Mouse (Mus musculus) forebrain, postnatal 0 days (tissue): ENCODE results near the gene Tuba1b. TPM values are rescaled to one million over a fixed set of nuclear protein-coding genes. Genes with fewer than 3 reads are reported as not detected.
A peak's percentile ranks its signal among the peaks of the same experiment; 100 is the strongest.
"Not testable (repeated sequence)": the region's sequence is repeated elsewhere in the genome, so short reads cannot be mapped to it uniquely, and the experiment has no call there.

Experiments used
- ATAC-seq: fragments of 200-750 bp; cut with Nextera tagmentation; 2 replicates; pipeline ENCODE4 v1.8.0; 2017; ENCODE audit warnings: mild to moderate bottlenecking, moderate library complexity
- DNase-seq: peaks from one replicate; pipeline ENCODE4 v3.0.0-alpha.2; 2015
- H3K27ac ChIP-seq: fragments of 300-500 bp; sonication (generic); 2 replicates; pipeline ENCODE4 v1.5.1; 2014; ENCODE audit warnings: low read depth, mild to moderate bottlenecking, antibody characterized with exemption, low read length, moderate library complexity, mixed read lengths
- H3K27me3 ChIP-seq: fragments of 300-500 bp; sonication (generic); 2 replicates; pipeline ENCODE4 v1.6.1; 2014; ENCODE audit warnings: mild to moderate bottlenecking, low read length, mixed read lengths; ENCODE audit not compliant: insufficient read depth
- H3K36me3 ChIP-seq: fragments of 300-500 bp; sonication (generic); 2 replicates; pipeline ENCODE4 v1.6.1; 2014; ENCODE audit warnings: mild to moderate bottlenecking, moderate library complexity; ENCODE audit not compliant: insufficient read depth
- H3K4me1 ChIP-seq: fragments of 300-500 bp; sonication (generic); 2 replicates; pipeline ENCODE4 v1.6.1; 2014; ENCODE audit warnings: antibody characterized with exemption; ENCODE audit not compliant: insufficient read depth
- H3K4me2 ChIP-seq: fragments of 300-500 bp; sonication (generic); 2 replicates; pipeline ENCODE4 v1.6.1; 2014; ENCODE audit warnings: low read depth, mild to moderate bottlenecking, moderate library complexity
- H3K4me3 ChIP-seq: fragments of 300-500 bp; sonication (generic); 2 replicates; pipeline ENCODE4 v1.5.1; 2014; ENCODE audit warnings: low read depth, low read length, mixed read lengths
- H3K9ac ChIP-seq: fragments of 300-500 bp; sonication (generic); 2 replicates; pipeline ENCODE4 v1.6.1; 2014; ENCODE audit warnings: mild to moderate bottlenecking
- H3K9me3 ChIP-seq: fragments of 300-500 bp; sonication (generic); 2 replicates; pipeline ENCODE4 v1.6.1; 2016; ENCODE audit warnings: low read length
- CTCF ChIP-seq: sonication (generic); IDR thresholded peaks from 2 replicates; pipeline ENCODE4 v1.5.1; 2016; ENCODE audit warnings: antibody characterized with exemption, control low read depth, low read depth
- WGBS: fragments of 180-500 bp; shearing (Covaris S2); extraction: QIAGEN DNeasy Blood & Tissue Kit; methylation state at CpG from one replicate; pipeline ENCODE4 v1.1.7; 2014; 5-methylcytosine and 5-hydroxymethylcytosine counted together
- polyA plus RNA-seq: library from polyadenylated mRNA; unstranded; fragments of >200 nt; fragmentation: Nextera tagmentation; extraction: Ambion mirVana; gene quantifications from 2 replicates; pipeline ENCODE4 v1.2.1, GENCODE M21; 2015
- total RNA-seq: library from RNA; depleted of rRNA; stranded (reverse); fragments of >200 nt; gene quantifications from 2 replicates; pipeline ENCODE4 v1.2.3, GENCODE M21; 2014

Tuba1b gene
- total and polyA plus RNA-seq, 2 experiments from 2014 or later, result 1,265 to 1,958 TPM

- TF ChIP-seq CTCF, result no peak
- WGBS, result 43% methylated on average over 21 of the region's 21 CpGs
- H3K27me3 ChIP-seq, result no peaks in the 10 kb centered on the region
- H3K9me3 ChIP-seq, result no peaks in the 10 kb centered on the region
- peaks cover 20% of the 10 kb centered on the region for H3K4me1 ChIP-seq
- H3K4me3 ChIP-seq, result no peak overlapping the region
- peak overlapping the region; percentile 31 for H3K4me2 ChIP-seq
- ATAC-seq (no peak), DNase-seq (no peak)
- peak overlapping the region; percentile 81 for H3K27ac ChIP-seq
- H3K9ac ChIP-seq, result peak overlapping the region; percentile 22; the same call in 1 of the 2 replicates
- H3K36me3 ChIP-seq, result no peaks in the 10 kb centered on the region
These were observed 42.7 kb upstream of the Tuba1b start for GRCm38 (mm10) chr15:98976763-98977758.

GRCm38 (mm10) chr15:98973015-98973614, 38.8 kb upstream of the Tuba1b start:
- Histone ChIP-seq H3K4me1 (peaks cover 46% of the 10 kb centered on the region), H3K4me3 (no peak overlapping the region), H3K27ac (peak overlapping the region; percentile 23), H3K9me3 (no peaks in the 10 kb centered on the region), H3K4me2 (no peak overlapping the region), H3K36me3 (no peaks in the 10 kb centered on the region), H3K27me3 (no peaks in the 10 kb centered on the region), H3K9ac (no peak overlapping the region)
- no peak for ATAC-seq
- no peak for DNase-seq
- TF ChIP-seq CTCF, result no peak
- 79% methylated on average over 9 of the region's 9 CpGs for WGBS

- H3K9me3 ChIP-seq, H3K36me3 ChIP-seq, H3K27me3 ChIP-seq: not testable (repeated sequence)
- DNase-seq, result peak; percentile 77
- H3K4me1 ChIP-seq, result peaks cover 36% of the 10 kb centered on the region
- ATAC-seq, result peak; percentile 67
- H3K4me3 ChIP-seq, result peak overlapping the region; percentile 16
- peak overlapping the region; percentile 98 for H3K27ac ChIP-seq
- H3K9ac ChIP-seq, result peak overlapping the region; percentile 61
- 45% methylated on average over 15 of the region's 15 CpGs for WGBS
- H3K4me2 ChIP-seq, result peak overlapping the region; percentile 43
These were observed 37.4 kb upstream of the Tuba1b start for GRCm38 (mm10) chr15:98971576-98972320.

- Histone ChIP-seq H3K9me3 (no peaks in the 10 kb centered on the region), H3K36me3 (no peaks in the 10 kb centered on the region), H3K27ac (peak overlapping the region; percentile 98), H3K4me3 (peak overlapping the region; percentile 16), H3K4me2 (peak overlapping the region; percentile 43), H3K4me1 (peaks cover 41% of the 10 kb centered on the region), H3K9ac (peak overlapping the region; percentile 61), H3K27me3 (no peaks in the 10 kb centered on the region)
- DNase-seq (peak; percentile 92), ATAC-seq (peak; percentile 94)
- TF ChIP-seq CTCF, result 0 out of 2 replicates have a peak, but pooled peaks have one; percentile 15
- 5% methylated on average over 4 of the region's 4 CpGs for WGBS
These were observed 36.7 kb upstream of the Tuba1b start for GRCm38 (mm10) chr15:98971111-98971510.

GRCm38 (mm10) chr15:98969372-98970101, 35.2 kb upstream of the Tuba1b start:
- no peaks in the 10 kb centered on the region for H3K36me3 ChIP-seq
- peak overlapping the region; percentile 98 for H3K27ac ChIP-seq
- no peaks in the 10 kb centered on the region for H3K9me3 ChIP-seq
- H3K4me1 ChIP-seq, result peaks cover 43% of the 10 kb centered on the region
- H3K4me2 ChIP-seq, result peak overlapping the region; percentile 33
- 1% methylated on average over 16 of the region's 16 CpGs for WGBS
- TF ChIP-seq CTCF, result no peak
- H3K27me3 ChIP-seq, result no peaks in the 10 kb centered on the region
- DNase-seq (peak; percentile 69), ATAC-seq (no peak)
- no peak overlapping the region for H3K4me3 ChIP-seq
- H3K9ac ChIP-seq, result peak overlapping the region; percentile 22

- Histone ChIP-seq H3K27me3 (no peaks in the 10 kb centered on the region), H3K9ac (peak overlapping the region; percentile 22), H3K4me2 (peak overlapping the region; percentile 33), H3K4me3 (no peak overlapping the region), H3K27ac (peak overlapping the region; percentile 98), H3K4me1 (peaks cover 43% of the 10 kb centered on the region), H3K36me3 (no peaks in the 10 kb centered on the region), H3K9me3 (no peaks in the 10 kb centered on the region)
- ATAC-seq (peak; percentile 32; the same call in 1 of the 2 replicates), DNase-seq (peak; percentile 82)
- TF ChIP-seq CTCF, result no peak
- WGBS, result 4% methylated on average over 12 of the region's 12 CpGs
These were observed 34.5 kb upstream of the Tuba1b start for GRCm38 (mm10) chr15:98968701-98969371.
